Mouse (Mus musculus) gastrocnemius, postnatal 10 days (tissue): Measurements from ENCODE around the gene Prss46. TPM values are rescaled to one million over a fixed set of nuclear protein-coding genes. Genes with fewer than 3 reads are reported as not detected.
"Not testable (repeated sequence)": the region's sequence is repeated elsewhere in the genome, so short reads cannot be mapped to it uniquely, and the experiment has no call there.

Experiments used
- DNase-seq: peaks from one replicate; pipeline ENCODE4 v3.0.0; 2021; ENCODE audit warnings: mixed read lengths
- long read RNA-seq, 2 experiments: library from polyadenylated mRNA; stranded (forward); transcript quantifications; one replicate each; pipeline ENCODE4 v2.0.0; 2021
- total RNA-seq, 2 experiments: library from RNA; stranded (reverse); gene quantifications; 2 replicates each; pipeline ENCODE4 v1.2.3; 2021

The Prss46 gene
- under 1 TPM in 1 of 2 experiments, not detected in 1; 0.29 TPM for total RNA-seq
- long read RNA-seq, experiment 1, result 0 reads
- long read RNA-seq, experiment 2, result 0 reads

- no peak for DNase-seq
Observed at GRCm38 (mm10) chr9:110844206-110844605, at the start of gene Prss46. Gene Prss46, plus strand, starts transcription at chr9:110844506.

- DNase-seq, result no peak
Observed at GRCm38 (mm10) chr9:110797013-110797412, 47.3 kb upstream of the Prss46 start.

- DNase-seq, result no peak
Observed at GRCm38 (mm10) chr9:110797866-110798265, 46.4 kb upstream of the Prss46 start, which contains the start of gene Prss42. Gene Prss42, plus strand, starts transcription at chr9:110798166.

GRCm38 (mm10) chr9:110800834-110801479, 43.3 kb upstream of the Prss46 start:
- no peak for DNase-seq

GRCm38 (mm10) chr9:110803294-110803693, 41.0 kb upstream of the Prss46 start:
- DNase-seq, result no peak

- no peak for DNase-seq
Observed at GRCm38 (mm10) chr9:110810051-110810450, 34.3 kb upstream of the Prss46 start.

GRCm38 (mm10) chr9:110813789-110814188, 30.5 kb upstream of the Prss46 start, which contains the start of gene Prss44:
Gene Prss44, plus strand, starts transcription at chr9:110813994.
- DNase-seq, result no peak

- not testable (repeated sequence) for DNase-seq
Observed at GRCm38 (mm10) chr9:110820546-110820945, 23.8 kb upstream of the Prss46 start.

- no peak for DNase-seq
Observed at GRCm38 (mm10) chr9:110821436-110821835, 22.9 kb upstream of the Prss46 start.

- DNase-seq, result no peak
Observed at GRCm38 (mm10) chr9:110825426-110825825, 18.9 kb upstream of the Prss46 start.

GRCm38 (mm10) chr9:110825832-110826231, 18.5 kb upstream of the Prss46 start:
- DNase-seq, result no peak

- DNase-seq, result no peak
Observed at GRCm38 (mm10) chr9:110826390-110826789, 17.9 kb upstream of the Prss46 start, which contains the start of gene Prss43. Gene Prss43, plus strand, starts transcription at chr9:110826690.

GRCm38 (mm10) chr9:110833021-110833420, 11.3 kb upstream of the Prss46 start:
- no peak for DNase-seq

- DNase-seq, result no peak
Observed at GRCm38 (mm10) chr9:110834411-110834810, 9.9 kb upstream of the Prss46 start, which contains the start of gene Prss45. Gene Prss45, plus strand, starts transcription at chr9:110834588.

- DNase-seq, result no peak
Observed at GRCm38 (mm10) chr9:110834961-110835360, 9.3 kb upstream of the Prss46 start.

GRCm38 (mm10) chr9:110836112-110836511, 8.2 kb upstream of the Prss46 start:
- no peak for DNase-seq

- DNase-seq, result no peak
Observed at GRCm38 (mm10) chr9:110840905-110841304, 3.4 kb upstream of the Prss46 start.

GRCm38 (mm10) chr9:110841438-110841837, 2.9 kb upstream of the Prss46 start:
- no peak for DNase-seq

- DNase-seq, result no peak
Observed at GRCm38 (mm10) chr9:110849162-110849561, 4.9 kb downstream of the Prss46 start.

GRCm38 (mm10) chr9:110855903-110856302, 11.6 kb downstream of the Prss46 start:
- no peak for DNase-seq

- no peak for DNase-seq
Observed at GRCm38 (mm10) chr9:110856920-110857319, 12.6 kb downstream of the Prss46 start.

GRCm38 (mm10) chr9:110857781-110858472, 13.6 kb downstream of the Prss46 start, which contains the start of gene Prss50:
Gene Prss50, plus strand, starts transcription at chr9:110857967.
- no peak for DNase-seq

GRCm38 (mm10) chr9:110858523-110858922, 14.2 kb downstream of the Prss46 start:
- no peak for DNase-seq
